Mouse (Mus musculus) embryonic facial prominence, embryonic 13.5 days (tissue): Measurements from ENCODE around the gene Cpne5. TPM values are rescaled to one million over a fixed set of nuclear protein-coding genes. Genes with fewer than 3 reads are reported as not detected.

ENCODE experiments used
- ATAC-seq: fragments of 200-750 bp; cut with Nextera tagmentation; 2 replicates; pipeline ENCODE4 v1.8.0; 2017; ENCODE audit warnings: low read depth; ENCODE audit not compliant: insufficient number of reproducible peaks, insufficient read depth, low FRiP score, low TSS enrichment
- H3K27ac ChIP-seq: fragments of 300-500 bp; sonication (generic); 2 replicates; pipeline ENCODE4 v1.5.1; 2015; ENCODE audit warnings: moderate library complexity, mild to moderate bottlenecking, inconsistent platforms
- H3K27me3 ChIP-seq: fragments of 300-500 bp; sonication (generic); 2 replicates; pipeline ENCODE4 v1.6.1; 2015; ENCODE audit warnings: mild to moderate bottlenecking, inconsistent platforms
- H3K36me3 ChIP-seq: fragments of 300-500 bp; sonication (generic); 2 replicates; pipeline ENCODE4 v1.6.1; 2015; ENCODE audit warnings: mild to moderate bottlenecking, inconsistent platforms
- H3K4me1 ChIP-seq: fragments of 300-500 bp; sonication (generic); 2 replicates; pipeline ENCODE4 v1.6.1; 2015; ENCODE audit warnings: inconsistent platforms
- H3K4me2 ChIP-seq: fragments of 300-500 bp; sonication (generic); 2 replicates; pipeline ENCODE4 v1.6.1; 2015; ENCODE audit warnings: moderate library complexity, mild to moderate bottlenecking, inconsistent platforms
- H3K4me3 ChIP-seq: fragments of 300-500 bp; sonication (generic); 2 replicates; pipeline ENCODE4 v1.5.1; 2015; ENCODE audit warnings: mild to moderate bottlenecking, inconsistent platforms
- H3K9ac ChIP-seq: fragments of 300-500 bp; sonication (generic); 2 replicates; pipeline ENCODE4 v1.6.1; 2015; ENCODE audit warnings: mild to moderate bottlenecking, inconsistent platforms
- H3K9me3 ChIP-seq: fragments of 300-500 bp; sonication (generic); 2 replicates; pipeline ENCODE4 v1.6.1; 2016; ENCODE audit warnings: inconsistent platforms
- WGBS: fragments of 180-500 bp; shearing (Covaris S2); methylation state at CpG from one replicate; pipeline ENCODE4 v1.1.7; 2015; ENCODE audit warnings: mixed read lengths; 5-methylcytosine and 5-hydroxymethylcytosine counted together
- polyA plus RNA-seq: library from polyadenylated mRNA; unstranded; fragments of >200 nt; fragmentation: Nextera tagmentation; extraction: Ambion mirVana; gene quantifications from 2 replicates; pipeline ENCODE4 v1.2.1, GENCODE M21; 2015

Cpne5 gene
- polyA plus RNA-seq, 1 experiment from 2014 or later: 36.0 TPM

DNA sequence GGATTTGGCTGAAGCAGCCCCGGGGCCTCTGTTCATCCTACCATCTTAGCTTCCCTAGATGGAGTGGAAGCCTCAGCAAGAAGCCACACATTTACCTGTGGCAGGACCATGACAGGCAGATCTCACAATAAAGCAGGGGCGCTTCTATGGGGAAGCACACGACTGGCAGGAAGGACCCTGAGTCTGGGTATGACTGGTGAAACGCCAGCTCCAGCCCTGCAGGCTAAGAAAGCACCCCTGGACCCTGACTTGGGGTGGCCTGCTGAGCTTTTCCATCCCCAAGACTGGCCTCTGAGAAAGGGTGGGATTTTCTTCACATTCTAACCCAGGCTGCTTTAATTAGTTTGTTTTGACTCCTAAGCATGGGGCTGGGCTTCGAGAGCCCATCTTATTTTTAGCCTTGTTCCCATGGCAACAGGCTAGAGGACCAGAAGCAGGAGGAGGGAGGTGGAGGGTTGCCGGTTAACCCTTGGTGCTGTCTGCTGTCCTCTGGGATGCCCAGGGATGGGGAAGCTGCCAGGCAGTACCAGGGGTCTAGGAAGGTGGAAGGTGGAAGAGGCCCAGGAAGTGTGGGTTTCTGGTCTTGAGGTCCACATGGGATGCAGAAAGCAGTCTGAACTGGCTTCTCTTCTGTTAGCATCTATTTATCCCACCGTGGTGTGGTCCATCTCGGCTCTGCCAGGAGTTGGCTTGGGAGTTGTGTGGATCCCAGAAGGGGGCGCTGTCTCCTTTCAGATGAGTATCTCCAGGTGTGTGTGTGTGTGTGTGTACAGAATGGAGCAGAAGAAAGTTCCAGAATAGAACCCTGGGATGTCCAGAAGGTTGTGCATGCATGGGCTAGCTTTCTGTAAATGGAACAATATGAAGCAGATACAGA is 61.3 kb downstream of the Cpne5 start:
- Histone ChIP-seq H3K4me1 (peaks cover 28% of the 10 kb centered on the region), H3K4me3 (no peak overlapping the region), H3K4me2 (peak overlapping the region; percentile 24; the same call in 1 of the 2 replicates), H3K27me3 (no peaks in the 10 kb centered on the region), H3K36me3 (no peaks in the 10 kb centered on the region), H3K9me3 (no peaks in the 10 kb centered on the region), H3K27ac (peak overlapping the region; percentile 68), H3K9ac (no peak overlapping the region)
- 0 out of 2 replicates have a peak, but pooled peaks have one; percentile 45 for ATAC-seq
- 15% methylated on average over 9 of the region's 9 CpGs for WGBS

DNA sequence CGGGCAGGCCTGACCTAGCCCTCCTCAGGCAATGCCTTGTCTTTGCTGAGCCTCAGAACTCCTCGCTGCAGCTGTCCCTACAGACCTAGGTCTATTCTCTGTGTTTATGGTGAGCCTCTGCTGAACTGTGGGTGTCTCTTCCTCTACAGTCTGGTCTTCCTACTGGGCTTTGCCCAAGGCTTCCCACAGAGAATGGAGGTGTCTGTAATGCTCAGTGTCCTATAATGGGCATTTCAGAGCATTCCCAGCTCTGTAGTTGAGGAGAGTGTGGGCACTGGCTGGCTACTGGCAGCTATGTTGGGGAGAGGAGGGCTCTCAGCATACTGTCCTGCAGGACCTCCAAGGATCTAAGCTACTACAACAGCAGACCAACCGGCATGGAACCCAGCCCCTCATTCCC is 62.3 kb downstream of the Cpne5 start:
- no peak for ATAC-seq
- Histone ChIP-seq H3K9me3 (no peaks in the 10 kb centered on the region), H3K9ac (no peak overlapping the region), H3K4me3 (no peak overlapping the region), H3K27ac (no peak overlapping the region), H3K27me3 (no peaks in the 10 kb centered on the region), H3K4me2 (no peak overlapping the region), H3K36me3 (no peaks in the 10 kb centered on the region), H3K4me1 (peaks cover 26% of the 10 kb centered on the region)
- 62% methylated on average over 3 of the region's 3 CpGs for WGBS

DNA sequence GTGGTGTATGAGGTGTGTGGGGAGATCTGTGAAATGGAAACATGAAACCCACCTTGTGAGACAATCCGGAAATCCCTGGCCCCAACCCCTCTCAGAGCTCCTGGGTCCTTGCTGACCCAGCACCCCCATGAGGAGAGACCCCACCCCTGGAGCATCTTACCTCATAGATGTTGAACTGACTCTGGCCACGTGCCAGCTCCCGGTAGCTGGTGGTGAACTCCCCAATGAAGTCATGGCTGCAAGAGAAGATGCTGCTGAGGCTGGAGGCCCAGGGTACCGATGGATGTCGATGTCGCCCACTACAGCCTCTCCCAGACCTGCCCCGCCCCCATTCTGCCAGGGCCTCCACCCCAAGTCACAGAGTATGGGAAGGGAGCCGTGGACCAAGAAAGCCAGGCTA is 64.8 kb downstream of the Cpne5 start:
- Histone ChIP-seq H3K27ac (no peak overlapping the region), H3K9ac (no peak overlapping the region), H3K4me1 (peaks cover 21% of the 10 kb centered on the region), H3K4me3 (no peak overlapping the region), H3K9me3 (no peaks in the 10 kb centered on the region), H3K27me3 (no peaks in the 10 kb centered on the region), H3K36me3 (no peaks in the 10 kb centered on the region), H3K4me2 (no peak overlapping the region)
- WGBS: 75% methylated on average over 8 of the region's 8 CpGs
- ATAC-seq: no peak

DNA sequence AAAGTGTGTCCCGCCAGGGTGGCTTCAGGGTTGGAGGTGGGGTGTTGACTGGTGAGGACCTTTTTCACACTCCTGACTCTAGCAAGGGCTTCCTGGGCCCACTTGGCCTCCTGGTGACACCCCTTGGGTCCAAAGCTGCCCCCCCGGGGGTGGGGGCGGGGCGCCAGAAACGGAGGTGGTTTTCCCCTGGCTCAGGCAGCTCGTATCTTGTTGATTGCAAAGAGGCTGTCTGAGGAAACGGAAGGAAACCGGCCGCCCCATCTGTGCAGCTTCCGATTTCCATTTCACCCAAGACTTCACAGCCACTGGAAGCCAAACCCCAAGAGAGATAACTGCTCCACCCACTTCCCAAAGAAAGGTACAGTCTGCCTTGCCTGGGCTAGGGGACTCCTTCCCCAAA is 65.9 kb downstream of the Cpne5 start:
- WGBS: 51% methylated on average over 10 of the region's 10 CpGs
- no peak overlapping the region for H3K4me2 ChIP-seq
- ATAC-seq: no peak
- H3K27ac ChIP-seq: no peak overlapping the region
- H3K4me3 ChIP-seq: no peak overlapping the region
- H3K36me3 ChIP-seq: no peaks in the 10 kb centered on the region
- no peaks in the 10 kb centered on the region for H3K9me3 ChIP-seq
- peaks cover 27% of the 10 kb centered on the region for H3K4me1 ChIP-seq
- no peak overlapping the region for H3K9ac ChIP-seq
- no peaks in the 10 kb centered on the region for H3K27me3 ChIP-seq

DNA sequence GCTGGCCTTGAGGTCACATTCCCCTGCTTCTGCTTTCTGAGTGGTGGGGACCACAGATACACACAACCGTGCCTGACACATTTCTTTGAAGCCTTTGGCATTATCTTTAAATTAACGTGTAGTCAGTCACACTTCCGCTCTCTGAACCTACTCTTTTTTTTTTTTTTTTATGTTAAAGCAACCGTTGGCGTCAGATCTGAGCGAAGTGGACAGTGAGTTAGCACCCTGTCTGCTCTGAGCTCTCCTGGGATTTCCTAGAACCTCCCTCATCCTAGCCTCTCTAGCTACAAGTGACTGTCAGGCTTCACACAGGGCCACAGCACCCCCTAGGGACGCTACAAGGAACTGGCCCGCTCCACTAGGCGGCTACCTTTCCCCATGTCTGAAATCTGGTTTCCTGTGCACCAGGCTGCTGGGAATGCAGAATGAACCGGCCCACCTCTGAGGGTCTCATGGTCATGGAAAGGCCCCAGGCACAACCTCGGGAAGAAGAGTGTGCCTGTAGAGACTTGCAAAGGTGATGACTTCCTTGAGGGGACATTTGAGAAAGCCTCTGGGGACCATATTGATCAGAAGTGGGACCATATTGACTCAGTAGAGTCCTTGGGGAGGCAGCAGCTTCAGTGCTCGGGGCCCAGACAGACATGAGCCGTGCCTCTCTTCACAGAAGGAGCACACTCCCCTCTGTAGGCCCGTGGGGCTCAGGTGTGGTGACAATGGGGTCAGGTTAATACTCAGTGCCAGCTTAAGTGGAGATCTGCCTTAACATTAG is 66.8 kb downstream of the Cpne5 start:
- peaks cover 25% of the 10 kb centered on the region for H3K4me1 ChIP-seq
- 0 out of 2 replicates have a peak, but pooled peaks have one; percentile 30 for ATAC-seq
- 0 out of 2 replicates have a peak overlapping the region, but pooled peaks have one; percentile 12 for H3K9ac ChIP-seq
- 24% methylated on average over 14 of the region's 14 CpGs for WGBS
- no peak overlapping the region for H3K4me2 ChIP-seq
- H3K27ac ChIP-seq: no peak overlapping the region
- H3K9me3 ChIP-seq: no peaks in the 10 kb centered on the region
- H3K36me3 ChIP-seq: no peaks in the 10 kb centered on the region
- peaks cover 3% of the 10 kb centered on the region; the same call in 1 of the 2 replicates for H3K27me3 ChIP-seq
- H3K4me3 ChIP-seq: no peak overlapping the region

DNA sequence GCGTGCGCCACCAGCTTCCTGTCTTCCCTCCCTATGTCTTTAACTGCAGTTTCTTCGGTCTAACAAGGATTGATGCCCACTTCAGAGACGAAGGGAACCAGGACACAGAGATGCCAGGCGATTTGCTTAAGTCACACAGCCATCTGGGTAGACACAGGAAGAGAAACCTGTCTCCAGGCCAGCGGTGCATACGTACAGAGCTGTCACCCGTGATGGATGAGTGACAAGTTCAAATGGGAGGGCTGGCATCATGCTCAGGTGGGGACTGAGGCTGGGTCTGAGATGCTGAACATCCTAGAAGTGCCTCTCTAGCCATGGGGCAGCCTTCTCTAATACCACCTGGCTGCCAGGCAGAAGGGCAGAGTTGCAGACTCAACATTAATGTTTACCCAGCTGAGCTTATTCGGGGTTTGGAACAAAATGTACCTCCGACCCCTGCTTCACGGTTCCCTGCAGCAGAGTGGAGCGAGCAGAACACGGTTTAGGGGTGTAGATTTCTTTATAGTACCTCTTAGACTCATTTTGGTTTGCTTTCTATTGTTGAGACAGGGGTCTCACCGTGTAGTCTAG is 67.5 kb downstream of the Cpne5 start:
- no peak for ATAC-seq
- 77% methylated on average over 14 of the region's 14 CpGs for WGBS
- H3K36me3 ChIP-seq: no peaks in the 10 kb centered on the region
- no peak overlapping the region for H3K9ac ChIP-seq
- H3K4me1 ChIP-seq: peaks cover 24% of the 10 kb centered on the region
- no peak overlapping the region for H3K27ac ChIP-seq
- H3K4me2 ChIP-seq: no peak overlapping the region
- no peaks in the 10 kb centered on the region for H3K9me3 ChIP-seq
- H3K4me3 ChIP-seq: no peak overlapping the region
- H3K27me3 ChIP-seq: peaks cover 5% of the 10 kb centered on the region; the same call in 1 of the 2 replicates

DNA sequence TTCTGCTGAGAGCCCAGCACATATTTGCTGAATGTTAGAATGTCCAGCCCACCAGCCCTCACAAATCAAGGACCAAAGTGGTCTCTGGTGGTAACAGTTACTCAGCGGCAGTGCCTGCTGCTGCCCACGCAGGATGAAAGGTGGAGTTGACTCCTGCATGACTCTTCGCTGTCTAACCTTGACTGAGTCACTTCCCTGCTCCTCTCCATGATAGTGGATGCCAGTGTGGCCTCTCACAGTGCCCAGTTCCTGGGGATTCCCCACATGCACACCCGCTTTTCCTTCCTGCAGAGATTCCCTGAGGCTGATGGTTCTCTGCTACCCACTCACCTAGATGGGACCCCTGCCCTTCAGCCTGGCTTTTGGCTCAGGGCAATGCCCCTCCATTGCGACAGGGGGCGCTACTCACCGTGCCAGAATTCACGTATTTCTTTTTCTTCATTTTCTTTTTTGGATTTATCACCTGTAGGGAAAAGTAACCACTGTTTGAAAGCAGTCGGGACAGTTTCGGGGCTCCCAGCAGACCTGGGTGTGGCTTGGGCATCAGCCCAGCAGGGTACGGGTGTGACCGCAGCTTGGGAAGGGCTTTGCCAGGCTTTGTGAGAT is 68.9 kb downstream of the Cpne5 start:
- no peaks in the 10 kb centered on the region for H3K9me3 ChIP-seq
- peaks cover 35% of the 10 kb centered on the region for H3K4me1 ChIP-seq
- no peaks in the 10 kb centered on the region for H3K36me3 ChIP-seq
- H3K27me3 ChIP-seq: peaks cover 5% of the 10 kb centered on the region; the same call in 1 of the 2 replicates
- H3K4me2 ChIP-seq: no peak overlapping the region
- no peak for ATAC-seq
- H3K9ac ChIP-seq: no peak overlapping the region
- no peak overlapping the region for H3K27ac ChIP-seq
- 78% methylated on average over 12 of the region's 12 CpGs for WGBS
- H3K4me3 ChIP-seq: no peak overlapping the region

DNA sequence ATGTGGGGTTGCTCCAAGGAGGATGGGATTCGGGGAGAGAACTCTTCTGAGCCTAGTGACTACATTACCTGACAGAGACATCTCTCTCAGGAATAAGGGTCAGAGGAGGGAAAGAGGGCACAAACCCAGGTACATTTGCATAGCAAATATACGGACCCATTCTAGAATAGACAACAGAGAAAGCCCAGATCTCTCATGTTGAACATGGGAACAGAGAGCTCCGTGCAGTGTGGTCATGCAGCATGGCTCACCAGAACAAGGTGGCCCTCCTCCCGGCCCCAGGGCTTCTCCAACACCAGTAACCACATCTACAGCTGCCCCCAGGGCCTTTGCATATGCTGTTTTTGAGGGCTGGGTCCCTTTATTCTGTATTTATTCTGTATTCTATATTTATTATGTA is 69.5 kb downstream of the Cpne5 start:
- peaks cover 5% of the 10 kb centered on the region; the same call in 1 of the 2 replicates for H3K27me3 ChIP-seq
- no peaks in the 10 kb centered on the region for H3K9me3 ChIP-seq
- no peak overlapping the region for H3K4me2 ChIP-seq
- no peak for ATAC-seq
- H3K9ac ChIP-seq: no peak overlapping the region
- peaks cover 36% of the 10 kb centered on the region for H3K4me1 ChIP-seq
- 87% methylated on average over 4 of the region's 4 CpGs for WGBS
- no peak overlapping the region for H3K27ac ChIP-seq
- H3K4me3 ChIP-seq: no peak overlapping the region
- no peaks in the 10 kb centered on the region for H3K36me3 ChIP-seq

DNA sequence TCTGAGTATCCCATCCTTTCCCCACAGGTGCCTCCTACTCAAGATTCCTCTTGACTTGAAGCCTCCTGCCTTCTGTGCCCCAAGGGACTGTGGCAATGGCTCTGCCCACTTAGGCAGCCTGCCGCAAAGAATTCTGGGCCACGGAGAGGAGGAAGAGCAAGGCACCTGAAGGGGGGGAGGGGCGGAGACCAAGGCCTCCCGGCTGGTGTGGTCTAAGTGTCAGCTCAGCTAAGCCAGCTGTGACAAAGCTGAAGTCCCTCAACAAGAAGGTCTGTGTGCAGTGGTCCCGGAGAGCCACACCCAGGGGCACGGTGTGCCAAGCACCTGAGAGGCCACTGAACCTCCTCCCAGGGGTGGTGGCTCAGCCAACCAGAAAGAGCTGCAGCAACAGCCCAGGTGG is 70.6 kb downstream of the Cpne5 start:
- Histone ChIP-seq H3K9me3 (no peaks in the 10 kb centered on the region), H3K4me2 (no peak overlapping the region), H3K27me3 (peaks cover 5% of the 10 kb centered on the region; the same call in 1 of the 2 replicates), H3K36me3 (no peaks in the 10 kb centered on the region), H3K4me3 (no peak overlapping the region), H3K27ac (no peak overlapping the region), H3K4me1 (peaks cover 36% of the 10 kb centered on the region), H3K9ac (no peak overlapping the region)
- WGBS: 69% methylated on average over 6 of the region's 6 CpGs
- no peak for ATAC-seq

DNA sequence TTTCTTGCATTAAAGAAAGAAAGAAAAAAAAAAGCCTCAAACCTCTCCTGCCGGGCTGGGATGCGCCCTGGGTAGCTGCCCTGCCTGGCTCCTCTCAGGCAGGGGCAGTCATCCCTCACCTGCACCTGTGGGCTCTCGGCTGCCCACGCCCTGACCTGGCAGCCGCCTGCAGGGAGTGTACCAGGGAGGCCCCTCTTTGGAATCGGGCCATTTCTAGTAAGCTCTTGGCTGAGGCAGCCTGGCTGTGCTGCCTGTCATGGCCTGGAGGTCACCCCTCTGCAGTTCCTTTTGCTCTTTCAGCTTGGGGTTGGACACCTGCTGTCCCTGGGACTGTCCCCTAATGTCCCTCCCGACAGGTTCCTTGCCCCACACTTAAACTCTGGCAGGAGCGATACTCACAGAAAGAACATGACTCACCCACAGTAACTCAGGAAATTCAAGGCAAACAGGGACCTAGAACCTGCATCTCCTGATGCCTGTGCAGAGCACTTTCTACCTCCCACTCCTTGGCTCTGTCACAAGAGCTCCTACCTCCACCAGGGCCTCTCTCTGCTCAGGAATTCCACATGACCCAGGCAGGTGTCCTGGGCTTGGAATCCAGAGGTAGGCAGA is 71.9 kb downstream of the Cpne5 start:
- H3K27me3 ChIP-seq: peaks cover 5% of the 10 kb centered on the region; the same call in 1 of the 2 replicates
- H3K27ac ChIP-seq: no peak overlapping the region
- H3K4me1 ChIP-seq: peaks cover 33% of the 10 kb centered on the region
- H3K36me3 ChIP-seq: peaks cover 3% of the 10 kb centered on the region; the same call in 1 of the 2 replicates
- 0 out of 2 replicates have a peak overlapping the region, but pooled peaks have one; percentile 6 for H3K9ac ChIP-seq
- H3K4me2 ChIP-seq: no peak overlapping the region
- WGBS: 49% methylated on average over 8 of the region's 8 CpGs
- no peak overlapping the region for H3K4me3 ChIP-seq
- ATAC-seq: no peak
- 0 out of 2 replicates have a peak, but pooled peaks cover 5% of the 10 kb centered on the region for H3K9me3 ChIP-seq

DNA sequence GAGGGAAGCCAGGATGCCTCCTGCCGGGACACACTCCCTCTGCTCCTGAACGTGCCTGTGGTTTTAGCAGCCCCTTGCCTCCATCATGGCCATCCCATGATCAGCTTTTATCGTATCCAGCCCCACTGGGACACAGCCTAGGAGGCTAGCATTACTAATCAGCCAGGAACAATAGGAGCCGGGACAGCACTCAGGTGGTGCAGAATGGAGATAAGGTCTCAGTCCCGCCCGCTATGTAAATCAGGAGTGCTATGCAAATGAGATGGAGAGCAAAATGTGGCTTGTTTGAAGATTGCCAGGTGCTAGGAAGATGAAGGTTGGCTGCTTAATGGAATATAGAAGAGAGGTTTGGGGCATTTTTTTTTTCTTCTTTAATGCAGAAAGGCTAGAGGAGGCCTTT is 72.5 kb downstream of the Cpne5 start:
- no peak overlapping the region for H3K9ac ChIP-seq
- 0 out of 2 replicates have a peak, but pooled peaks cover 5% of the 10 kb centered on the region for H3K9me3 ChIP-seq
- peaks cover 4% of the 10 kb centered on the region; the same call in 1 of the 2 replicates for H3K36me3 ChIP-seq
- no peak overlapping the region for H3K4me3 ChIP-seq
- 26% methylated on average over 6 of the region's 6 CpGs for WGBS
- peaks cover 5% of the 10 kb centered on the region; the same call in 1 of the 2 replicates for H3K27me3 ChIP-seq
- peaks cover 33% of the 10 kb centered on the region for H3K4me1 ChIP-seq
- H3K4me2 ChIP-seq: no peak overlapping the region
- ATAC-seq: no peak
- no peak overlapping the region for H3K27ac ChIP-seq
